Mouse (Mus musculus): ENCODE data around the gene Cdh5. TPM values are rescaled to one million over a fixed set of nuclear protein-coding genes. Genes with fewer than 3 reads are reported as not detected.
"Not testable (repeated sequence)": the region's sequence is repeated elsewhere in the genome, so short reads cannot be mapped to it uniquely, and the experiment has no call there.

The Cdh5 gene
- polyA plus RNA-seq (2015; fragmentation: Nextera tagmentation; extraction: Ambion mirVana) = 7.8 and 8.3 TPM in 2 replicates

- DNase-seq (ENCODE audit: low spot score) = no peak
These were observed at the start of gene Cdh5 for GRCm38 (mm10) chr8:104101415-104101814. Gene Cdh5, plus strand, starts transcription at chr8:104101625.

- DNase-seq (ENCODE audit: low spot score) = no peak
These were observed 41.5 kb upstream of the Cdh5 start for GRCm38 (mm10) chr8:104059922-104060321.

GRCm38 (mm10) chr8:104060446-104060845 is 41.0 kb upstream of the Cdh5 start:
- DNase-seq (ENCODE audit: low spot score) = no peak

GRCm38 (mm10) chr8:104061048-104061988 is 40.1 kb upstream of the Cdh5 start:
- no peak for DNase-seq (ENCODE audit: low spot score)

GRCm38 (mm10) chr8:104061989-104062820 is 39.2 kb upstream of the Cdh5 start:
- no peak for DNase-seq (ENCODE audit: low spot score)

GRCm38 (mm10) chr8:104065223-104065622 is 36.2 kb upstream of the Cdh5 start:
- no peak for DNase-seq (ENCODE audit: low spot score)

- DNase-seq (ENCODE audit: low spot score) = no peak
These were observed 35.4 kb upstream of the Cdh5 start for GRCm38 (mm10) chr8:104065906-104066518.

- no peak for DNase-seq (ENCODE audit: low spot score)
These were observed 34.0 kb upstream of the Cdh5 start for GRCm38 (mm10) chr8:104067390-104067925.

GRCm38 (mm10) chr8:104068421-104069035 is 32.9 kb upstream of the Cdh5 start:
- no peak for DNase-seq (ENCODE audit: low spot score)

- not testable (repeated sequence) for DNase-seq (ENCODE audit: low spot score)
These were observed 31.1 kb upstream of the Cdh5 start for GRCm38 (mm10) chr8:104070201-104070865.

- DNase-seq (ENCODE audit: low spot score) = no peak
These were observed 30.5 kb upstream of the Cdh5 start for GRCm38 (mm10) chr8:104070949-104071348.

- DNase-seq (ENCODE audit: low spot score) = no peak
These were observed 26.3 kb upstream of the Cdh5 start for GRCm38 (mm10) chr8:104075079-104075478.

- DNase-seq (ENCODE audit: low spot score) = no peak
These were observed 24.6 kb upstream of the Cdh5 start for GRCm38 (mm10) chr8:104076541-104077412.

GRCm38 (mm10) chr8:104078091-104078490 is 23.3 kb upstream of the Cdh5 start:
- no peak for DNase-seq (ENCODE audit: low spot score)

- no peak for DNase-seq (ENCODE audit: low spot score)
These were observed 16.1 kb upstream of the Cdh5 start for GRCm38 (mm10) chr8:104085281-104085680.

GRCm38 (mm10) chr8:104086615-104087014 is 14.8 kb upstream of the Cdh5 start:
- DNase-seq (ENCODE audit: low spot score) = no peak

- DNase-seq (ENCODE audit: low spot score) = no peak
These were observed 14.3 kb upstream of the Cdh5 start for GRCm38 (mm10) chr8:104087091-104087490.

GRCm38 (mm10) chr8:104087878-104088277 is 13.5 kb upstream of the Cdh5 start:
- not testable (repeated sequence) for DNase-seq (ENCODE audit: low spot score)

GRCm38 (mm10) chr8:104088881-104089280 is 12.5 kb upstream of the Cdh5 start:
- no peak for DNase-seq (ENCODE audit: low spot score)
